Mouse (Mus musculus) CH12.LX (cell line): ENCODE results near the gene Bloc1s1. TPM values are rescaled to one million over a fixed set of nuclear protein-coding genes. Genes with fewer than 3 reads are reported as not detected.

Experiments used
- DNase-seq: peaks from one replicate; pipeline ENCODE4 v3.0.0-alpha.2; 2013; ENCODE audit errors: extremely low read depth
- H3K27ac ChIP-seq: 2 replicates; pipeline ENCODE4 v1.5.1; 2012; ENCODE audit warnings: low read depth, mild to moderate bottlenecking, control low read depth, moderate library complexity; ENCODE audit not compliant: insufficient read depth
- H3K27me3 ChIP-seq: replicated peaks from 2 replicates; pipeline ENCODE3; 2012; ENCODE audit warnings: inconsistent platforms
- H3K36me3 ChIP-seq, 2 experiments: replicated peaks in 1 of 2; 2 replicates each; pipeline versions ENCODE3 to v1.6.1; 2012; ENCODE audit warnings: inconsistent platforms in 1 of 2, low read length in 1 of 2, mild to moderate bottlenecking in 1 of 2, mixed read lengths in 1 of 2, moderate library complexity in 1 of 2; ENCODE audit not compliant: control insufficient read depth in 1 of 2, insufficient read depth in 1 of 2
- H3K4me1 ChIP-seq, 2 experiments: 2 replicates each; pipeline ENCODE4 v1.6.1; 2012; ENCODE audit warnings: inconsistent platforms in 1 of 2, moderate library complexity in 1 of 2; ENCODE audit not compliant: insufficient read depth in 2 of 2, control insufficient read depth in 1 of 2
- H3K4me2 ChIP-seq: 2 replicates; pipeline ENCODE4 v1.6.1; 2012; ENCODE audit warnings: low read depth, mild to moderate bottlenecking, control low read depth; ENCODE audit not compliant: poor library complexity, insufficient read depth, severe bottlenecking
- H3K4me3 ChIP-seq, 3 experiments: fragments of 150-350 bp in 1 of 3; sonication (generic) in 1 of 3; replicated peaks in 1 of 3; 2 replicates each; pipeline versions ENCODE3 to v1.5.1; 2011 to 2012; ENCODE audit warnings: low read depth in 2 of 3, low read length in 2 of 3, mild to moderate bottlenecking in 2 of 3, moderate library complexity in 2 of 3, control low read depth in 1 of 3, improper control_type of control experiment in 1 of 3, inconsistent platforms in 1 of 3, mixed read lengths in 1 of 3; ENCODE audit not compliant: poor library complexity in 1 of 3
- H3K79me2 ChIP-seq: replicated peaks from 2 replicates; pipeline ENCODE4 v1.6.1; 2012; ENCODE audit warnings: mild to moderate bottlenecking, moderate library complexity; ENCODE audit not compliant: control insufficient read depth, poor library complexity, insufficient read depth, severe bottlenecking; ENCODE audit errors: extremely low read depth
- H3K9ac ChIP-seq: 2 replicates; pipeline ENCODE4 v1.6.1; 2012; ENCODE audit warnings: low read depth, mild to moderate bottlenecking, control low read depth, moderate library complexity; ENCODE audit not compliant: insufficient read depth
- H3K9me3 ChIP-seq: replicated peaks from 2 replicates; pipeline ENCODE3; 2012; ENCODE audit warnings: low read length, inconsistent platforms, mixed read lengths
- CHD1 ChIP-seq: IDR thresholded peaks from 2 replicates; pipeline ENCODE4 v1.6.1; 2012; ENCODE audit warnings: low read depth, low read length, improper control_type of control experiment, inconsistent platforms
- E2F4 ChIP-seq: IDR thresholded peaks from 2 replicates; pipeline ENCODE4 v1.6.1; 2011; ENCODE audit warnings: low read depth, low read length, improper control_type of control experiment; ENCODE audit not compliant: insufficient replicate concordance
- ELF1 ChIP-seq: IDR thresholded peaks from 2 replicates; pipeline ENCODE4 v1.6.1; 2014; ENCODE audit warnings: low read depth, mild to moderate bottlenecking, inconsistent platforms, low read length, improper control_type of control experiment
- EP300 ChIP-seq: IDR thresholded peaks from 2 replicates; pipeline ENCODE4 v1.6.1; 2011; ENCODE audit warnings: low read length, improper control_type of control experiment
- ETS1 ChIP-seq: conservative IDR thresholded peaks from 2 replicates; pipeline ENCODE4 v1.6.1; 2012; ENCODE audit warnings: low read depth, mild to moderate bottlenecking, inconsistent platforms, low read length, improper control_type of control experiment, moderate library complexity
- GABPA ChIP-seq: IDR thresholded peaks from 2 replicates; pipeline ENCODE4 v1.6.1; 2012; ENCODE audit warnings: low read depth, low read length, improper control_type of control experiment, inconsistent platforms; ENCODE audit not compliant: insufficient replicate concordance
- HCFC1 ChIP-seq: IDR thresholded peaks from 2 replicates; pipeline ENCODE4 v1.6.1; 2012; ENCODE audit warnings: low read depth, mild to moderate bottlenecking, inconsistent platforms, low read length, improper control_type of control experiment
- JUN ChIP-seq: IDR thresholded peaks from 2 replicates; pipeline ENCODE4 v1.6.1; 2011; ENCODE audit warnings: low read depth, mild to moderate bottlenecking, low read length, improper control_type of control experiment, moderate library complexity; ENCODE audit not compliant: insufficient read depth
- KAT2A ChIP-seq: IDR thresholded peaks from 2 replicates; pipeline ENCODE4 v1.6.1; 2012; ENCODE audit warnings: low read length, improper control_type of control experiment, inconsistent platforms; ENCODE audit not compliant: insufficient replicate concordance
- MAZ ChIP-seq: IDR thresholded peaks from 2 replicates; pipeline ENCODE4 v1.6.1; 2012; ENCODE audit warnings: low read depth, mild to moderate bottlenecking, inconsistent platforms, low read length, improper control_type of control experiment, moderate library complexity
- MEF2A ChIP-seq: IDR thresholded peaks from 2 replicates; pipeline ENCODE4 v1.6.1; 2014; ENCODE audit warnings: low read depth, mild to moderate bottlenecking, inconsistent platforms, low read length, improper control_type of control experiment, borderline replicate concordance
- MXI1 ChIP-seq: IDR thresholded peaks from 2 replicates; pipeline ENCODE4 v1.6.1; 2011; ENCODE audit warnings: mild to moderate bottlenecking, low read depth, low read length, improper control_type of control experiment
- MYC ChIP-seq: IDR thresholded peaks from 2 replicates; pipeline ENCODE4 v1.6.1; 2011; ENCODE audit warnings: low read depth, mild to moderate bottlenecking, improper control_type of control experiment, low read length
- NELFE ChIP-seq: IDR thresholded peaks from 2 replicates; pipeline ENCODE4 v1.6.1; 2011; ENCODE audit warnings: low read depth, low read length, improper control_type of control experiment
- POLR2A ChIP-seq: IDR thresholded peaks from 2 replicates; pipeline ENCODE4 v1.6.1; 2011; ENCODE audit warnings: low read depth, mild to moderate bottlenecking, improper control_type of control experiment, low read length
- POLR2AphosphoS2 ChIP-seq: IDR thresholded peaks from 2 replicates; pipeline ENCODE4 v1.6.1; 2011; ENCODE audit warnings: low read depth, low read length, improper control_type of control experiment
- RAD21 ChIP-seq: IDR thresholded peaks from 2 replicates; pipeline ENCODE4 v1.6.1; 2011; ENCODE audit warnings: low read depth, mild to moderate bottlenecking, low read length, improper control_type of control experiment, moderate library complexity
- SIN3A ChIP-seq: IDR thresholded peaks from 2 replicates; pipeline ENCODE4 v1.6.1; 2012; ENCODE audit warnings: low read length, improper control_type of control experiment, inconsistent platforms
- TCF12 ChIP-seq: IDR thresholded peaks from 2 replicates; pipeline ENCODE4 v1.6.1; 2014; ENCODE audit warnings: low read depth, mild to moderate bottlenecking, inconsistent platforms, low read length, improper control_type of control experiment
- UBTF ChIP-seq: IDR thresholded peaks from 2 replicates; pipeline ENCODE4 v1.6.1; 2012; ENCODE audit warnings: low read depth, mild to moderate bottlenecking, inconsistent platforms, low read length, improper control_type of control experiment, moderate library complexity
- ZC3H11A ChIP-seq: IDR thresholded peaks from 2 replicates; pipeline ENCODE4 v1.6.1; 2012; ENCODE audit warnings: low read depth, mild to moderate bottlenecking, inconsistent platforms, low read length, improper control_type of control experiment
- ZKSCAN1 ChIP-seq: IDR thresholded peaks from 2 replicates; pipeline ENCODE4 v1.6.1; 2012; ENCODE audit warnings: low read depth, inconsistent platforms, low read length, improper control_type of control experiment, borderline replicate concordance
- ZMIZ1 ChIP-seq: IDR thresholded peaks from 2 replicates; pipeline ENCODE4 v1.6.1; 2012; ENCODE audit warnings: low read depth, mild to moderate bottlenecking, inconsistent platforms, low read length, improper control_type of control experiment
- ZNF384 ChIP-seq: IDR thresholded peaks from 2 replicates; pipeline ENCODE4 v1.6.1; 2012; ENCODE audit warnings: low read depth, low read length, improper control_type of control experiment, inconsistent platforms
- dilution Hi-C: fragments of 300-500 bp; cut with MboI; formaldehyde crosslinking; loops from 2 replicates; pipeline ENCODE4 v1.14.3; 2020; ENCODE audit warnings: low sequenced_read_pairs; ENCODE audit not compliant: extremely low pct_unique_long_range_greater_than_20kb, extremely low pct_ligation_motif_present
- in situ Hi-C: fragments of 300-500 bp; cut with MboI; formaldehyde crosslinking; loops from 3 replicates; pipeline ENCODE4 v1.14.3; 2019; ENCODE audit warnings: low sequenced_read_pairs, low pct_ligation_motif_present, low pct_unique_long_range_greater_than_20kb, mixed read lengths
- polyA plus RNA-seq: library from polyadenylated mRNA; unstranded; fragments of >175 nt; gene quantifications from 2 replicates; pipeline ENCODE4 v1.2.1, GENCODE M21; 2012; ENCODE audit warnings: low read depth; ENCODE audit not compliant: insufficient read length
- total RNA-seq, 2 experiments: library from RNA; depleted of rRNA; stranded (reverse); fragments of 300-350 nt in 1 of 2; fragments of >200 nt in 1 of 2; gene quantifications; 2 replicates each; pipeline ENCODE4 v1.2.3; 2012 to 2014

Gene Bloc1s1
- total and polyA plus RNA-seq, 3 experiments = 34.1 to 74.4 (median 37.1) TPM

DNA sequence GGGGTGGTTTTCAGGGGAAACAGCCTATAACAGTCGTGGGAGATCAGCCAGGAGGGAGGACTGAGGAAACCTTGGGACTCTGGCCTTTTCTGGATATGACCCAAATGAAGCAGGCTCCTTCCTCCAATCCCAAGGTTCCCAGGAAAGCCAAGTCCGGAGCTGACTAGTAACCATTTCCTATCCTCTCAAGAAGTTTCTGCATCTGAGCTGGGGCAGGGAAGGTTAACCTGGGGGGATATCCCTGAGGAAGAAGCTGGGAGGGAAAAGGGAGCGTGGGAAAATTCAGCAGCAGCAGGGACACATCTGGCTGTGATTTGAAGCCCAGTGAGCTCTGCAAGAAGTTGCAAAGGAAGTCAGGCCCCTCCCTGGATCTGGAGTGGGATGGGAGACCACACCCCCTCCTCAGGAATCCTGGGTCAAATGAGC, 3.1 kb downstream of the Bloc1s1 start:
- no peak overlapping the region for H3K4me2 ChIP-seq

GRCm38 (mm10) chr10:128919966-128920365, 3.9 kb downstream of the Bloc1s1 start:
- Histone ChIP-seq H3K36me3 (peaks cover 11 to 48% of the 10 kb centered on the region in 2 experiments), H3K4me1 (peaks cover 6 to 21% of the 10 kb centered on the region in 2 experiments), H3K79me2 (no peaks in the 10 kb centered on the region), H3K4me3 (no peak overlapping the region), H3K9me3 (no peaks in the 10 kb centered on the region), H3K9ac (no peak overlapping the region), H3K4me2 (no peak overlapping the region), H3K27ac (no peak overlapping the region), H3K27me3 (no peaks in the 10 kb centered on the region)
- DNase-seq = no peak
- in situ Hi-C loops (no loop called here), dilution Hi-C loops (no loop called here)
- no peak for TF ChIP-seq TCF12
- TF ChIP-seq MXI1 = no peak
- no peak for TF ChIP-seq ZC3H11A
- no peak for TF ChIP-seq MEF2A
- TF ChIP-seq ZKSCAN1 = no peak
- no peak for TF ChIP-seq POLR2AphosphoS2
- TF ChIP-seq ETS1 = no peak
- no peak for TF ChIP-seq GABPA
- TF ChIP-seq JUN = no peak
- no peak for TF ChIP-seq HCFC1
- no peak for TF ChIP-seq EP300

More for the DNA sequence above, 3.1 kb downstream of the Bloc1s1 start:
- dilution Hi-C loops (no loop called here), in situ Hi-C loops (no loop called here)
- DNase-seq = no peak
- Histone ChIP-seq H3K4me3 (no peak overlapping the region), H3K27ac (no peak overlapping the region), H3K27me3 (no peaks in the 10 kb centered on the region), H3K9me3 (no peaks in the 10 kb centered on the region), H3K9ac (no peak overlapping the region), H3K36me3 (peaks cover 11 to 48% of the 10 kb centered on the region in 2 experiments), H3K4me1 (peaks cover 6 to 21% of the 10 kb centered on the region in 2 experiments), H3K79me2 (no peaks in the 10 kb centered on the region)
- TF ChIP-seq MAZ = no peak
- no peak for TF ChIP-seq GABPA
- TF ChIP-seq E2F4 = no peak
- TF ChIP-seq ELF1 = no peak
- TF ChIP-seq POLR2AphosphoS2 = no peak
- no peak for TF ChIP-seq ZKSCAN1
- no peak for TF ChIP-seq POLR2A
- no peak for TF ChIP-seq NELFE
- no peak for TF ChIP-seq MYC
- TF ChIP-seq SIN3A = no peak
- no peak for TF ChIP-seq RAD21
- TF ChIP-seq ZMIZ1 = no peak
- no peak for TF ChIP-seq CHD1
- no peak for TF ChIP-seq ZC3H11A
- TF ChIP-seq ZNF384 = no peak
- no peak for TF ChIP-seq MXI1
- TF ChIP-seq KAT2A = no peak
- no peak for TF ChIP-seq UBTF
